Mouse (Mus musculus): Measurements from ENCODE around the gene Wdr62. TPM values are rescaled to one million over a fixed set of nuclear protein-coding genes. Genes with fewer than 3 reads are reported as not detected.
"Not testable (repeated sequence)": the region's sequence is repeated elsewhere in the genome, so short reads cannot be mapped to it uniquely, and the experiment has no call there.

The Wdr62 gene
- polyA plus RNA-seq, 1 experiment from 2014 or later = 11.8 TPM

GRCm38 (mm10) chr7:30206364-30206763 lies 73.9 kb downstream of the Wdr62 start:
- H3K36me3 ChIP-seq (ENCODE audit: control insufficient read depth, insufficient read depth, low read length); H3K4me3 ChIP-seq (ENCODE audit: low read length); H3K4me2 ChIP-seq (ENCODE audit: low read depth, low read length); H3K27ac ChIP-seq (ENCODE audit: low read length); H3K4me1 ChIP-seq (replicated peaks; ENCODE audit: control insufficient read depth, insufficient read depth, low read length); ATAC-seq (ENCODE audit: low read depth); H3K9me3 ChIP-seq (ENCODE audit: control insufficient read depth, low read length); H3K9ac ChIP-seq (ENCODE audit: low read length); H3K27me3 ChIP-seq (ENCODE audit: control insufficient read depth, insufficient read depth, low read depth, low read length): not testable (repeated sequence)
- 53% methylated on average over 5 of the region's 5 CpGs for WGBS

GRCm38 (mm10) chr7:30205383-30205782 lies 74.8 kb downstream of the Wdr62 start:
- H3K36me3 ChIP-seq (ENCODE audit: control insufficient read depth, insufficient read depth, low read length) = no peaks in the 10 kb centered on the region
- 6% methylated on average over 2 of the region's 2 CpGs for WGBS
- H3K9ac ChIP-seq (ENCODE audit: low read length) = no peak overlapping the region
- H3K27me3 ChIP-seq (ENCODE audit: control insufficient read depth, insufficient read depth, low read depth, low read length) = no peaks in the 10 kb centered on the region
- H3K4me1 ChIP-seq (replicated peaks; ENCODE audit: control insufficient read depth, insufficient read depth, low read length) = no peaks in the 10 kb centered on the region
- no peak for ATAC-seq (ENCODE audit: low read depth)
- H3K9me3 ChIP-seq (ENCODE audit: control insufficient read depth, low read length) = no peaks in the 10 kb centered on the region
- H3K4me2 ChIP-seq (ENCODE audit: low read depth, low read length) = no peak overlapping the region
- H3K27ac ChIP-seq (ENCODE audit: low read length) = no peak overlapping the region
- H3K4me3 ChIP-seq (ENCODE audit: low read length) = no peak overlapping the region

GRCm38 (mm10) chr7:30204380-30204779 lies 75.8 kb downstream of the Wdr62 start:
- no peak for ATAC-seq (ENCODE audit: low read depth)

GRCm38 (mm10) chr7:30202895-30203690 lies 77.1 kb downstream of the Wdr62 start:
- 45% methylated on average over 11 of the region's 11 CpGs for WGBS
- H3K36me3 ChIP-seq (ENCODE audit: control insufficient read depth, insufficient read depth, low read length) = no peaks in the 10 kb centered on the region

More at GRCm38 (mm10) chr7:30204380-30204779, 75.8 kb downstream of the Wdr62 start:
- Histone ChIP-seq H3K9me3 (ENCODE audit: control insufficient read depth, low read length) (no peaks in the 10 kb centered on the region), H3K36me3 (ENCODE audit: control insufficient read depth, insufficient read depth, low read length) (no peaks in the 10 kb centered on the region), H3K4me2 (ENCODE audit: low read depth, low read length) (0 out of 2 replicates have a peak overlapping the region, but pooled peaks have one; percentile 12), H3K4me3 (ENCODE audit: low read length) (no peak overlapping the region), H3K27me3 (ENCODE audit: control insufficient read depth, insufficient read depth, low read depth, low read length) (no peaks in the 10 kb centered on the region), H3K27ac (ENCODE audit: low read length) (no peak overlapping the region), H3K9ac (ENCODE audit: low read length) (no peak overlapping the region), H3K4me1 (replicated peaks; ENCODE audit: control insufficient read depth, insufficient read depth, low read length) (no peaks in the 10 kb centered on the region)
- 24% methylated on average over 8 of the region's 8 CpGs for WGBS

GRCm38 (mm10) chr7:30200661-30201060 lies 79.6 kb downstream of the Wdr62 start:
- H3K9me3 ChIP-seq (ENCODE audit: control insufficient read depth, low read length); H3K36me3 ChIP-seq (ENCODE audit: control insufficient read depth, insufficient read depth, low read length); H3K4me2 ChIP-seq (ENCODE audit: low read depth, low read length); H3K27me3 ChIP-seq (ENCODE audit: control insufficient read depth, insufficient read depth, low read depth, low read length); H3K4me1 ChIP-seq (replicated peaks; ENCODE audit: control insufficient read depth, insufficient read depth, low read length); H3K9ac ChIP-seq (ENCODE audit: low read length); H3K4me3 ChIP-seq (ENCODE audit: low read length); H3K27ac ChIP-seq (ENCODE audit: low read length); ATAC-seq (ENCODE audit: low read depth): not testable (repeated sequence)
- 79% methylated on average over 5 of the region's 5 CpGs for WGBS

More at GRCm38 (mm10) chr7:30202895-30203690, 77.1 kb downstream of the Wdr62 start:
- Histone ChIP-seq H3K4me1 (replicated peaks; ENCODE audit: control insufficient read depth, insufficient read depth, low read length) (peaks cover 4% of the 10 kb centered on the region; the same call in 1 of the 2 replicates), H3K27ac (ENCODE audit: low read length) (no peak overlapping the region), H3K4me3 (ENCODE audit: low read length) (no peak overlapping the region), H3K27me3 (ENCODE audit: control insufficient read depth, insufficient read depth, low read depth, low read length) (no peaks in the 10 kb centered on the region), H3K4me2 (ENCODE audit: low read depth, low read length) (no peak overlapping the region), H3K9me3 (ENCODE audit: control insufficient read depth, low read length) (no peaks in the 10 kb centered on the region), H3K9ac (ENCODE audit: low read length) (no peak overlapping the region)
- no peak for ATAC-seq (ENCODE audit: low read depth)

DNA sequence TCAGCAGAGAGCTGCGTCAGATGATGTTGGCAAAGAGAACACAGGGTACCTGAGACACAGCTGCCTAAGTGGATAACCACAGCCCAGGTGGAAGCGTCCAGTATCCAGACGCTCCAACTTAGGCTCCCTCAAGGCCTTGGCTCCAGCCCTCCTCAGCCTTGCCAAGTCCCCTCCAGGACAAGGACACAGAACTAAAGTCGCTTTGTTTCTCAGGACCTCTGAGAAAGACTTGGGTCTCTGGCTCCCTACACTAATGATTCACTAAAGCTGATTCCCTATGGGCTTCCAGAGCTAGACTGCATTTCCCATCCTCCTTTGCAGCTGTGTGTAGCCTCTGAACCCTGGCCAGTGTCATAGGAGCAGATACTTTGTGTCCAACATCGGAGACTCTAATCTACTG lies 80.0 kb downstream of the Wdr62 start:
- Histone ChIP-seq H3K9ac (ENCODE audit: low read length) (no peak overlapping the region), H3K4me1 (replicated peaks; ENCODE audit: control insufficient read depth, insufficient read depth, low read length) (peaks cover 9% of the 10 kb centered on the region; the same call in 1 of the 2 replicates), H3K4me3 (ENCODE audit: low read length) (no peak overlapping the region), H3K27ac (ENCODE audit: low read length) (no peak overlapping the region), H3K27me3 (ENCODE audit: control insufficient read depth, insufficient read depth, low read depth, low read length) (no peaks in the 10 kb centered on the region), H3K36me3 (ENCODE audit: control insufficient read depth, insufficient read depth, low read length) (no peaks in the 10 kb centered on the region), H3K4me2 (ENCODE audit: low read depth, low read length) (no peak overlapping the region), H3K9me3 (ENCODE audit: control insufficient read depth, low read length) (no peaks in the 10 kb centered on the region)
- ATAC-seq (ENCODE audit: low read depth) = no peak
- 78% methylated on average over 5 of the region's 5 CpGs for WGBS

DNA sequence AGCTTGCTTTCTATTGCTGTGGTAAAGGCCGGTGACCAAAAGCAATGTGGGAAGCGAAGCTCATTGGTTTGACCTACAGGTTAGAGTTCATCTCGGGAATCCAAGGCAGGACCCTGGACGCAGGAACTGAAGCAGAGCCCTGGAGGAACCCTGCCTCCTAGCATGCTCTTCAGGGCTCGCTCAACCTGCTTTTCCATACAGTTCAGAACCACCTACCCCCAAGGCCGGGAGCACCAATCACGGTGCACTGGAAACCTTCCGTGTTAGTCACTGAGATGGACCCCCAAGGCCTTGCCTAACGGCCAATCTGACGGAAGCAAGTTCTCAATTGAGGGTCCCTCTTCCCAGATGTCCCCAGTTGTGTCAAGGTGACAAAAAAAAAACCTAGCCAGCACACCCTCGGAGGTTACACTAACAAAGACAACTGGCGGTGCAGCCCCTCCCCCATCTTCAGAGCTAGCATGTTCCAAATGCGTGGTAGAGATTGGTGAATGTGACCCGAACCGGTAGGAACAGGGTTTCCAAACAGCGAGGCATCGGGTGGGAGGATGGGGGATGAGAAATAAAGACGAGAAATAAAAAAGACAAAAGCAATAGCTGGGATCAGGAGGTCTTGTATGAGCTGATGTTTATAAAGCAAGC lies 80.6 kb downstream of the Wdr62 start:
- Histone ChIP-seq H3K27me3 (ENCODE audit: control insufficient read depth, insufficient read depth, low read depth, low read length) (no peaks in the 10 kb centered on the region), H3K36me3 (ENCODE audit: control insufficient read depth, insufficient read depth, low read length) (no peaks in the 10 kb centered on the region), H3K9me3 (ENCODE audit: control insufficient read depth, low read length) (no peaks in the 10 kb centered on the region), H3K4me3 (ENCODE audit: low read length) (no peak overlapping the region), H3K9ac (ENCODE audit: low read length) (no peak overlapping the region), H3K4me2 (ENCODE audit: low read depth, low read length) (no peak overlapping the region), H3K4me1 (replicated peaks; ENCODE audit: control insufficient read depth, insufficient read depth, low read length) (peaks cover 11% of the 10 kb centered on the region; the same call in 1 of the 2 replicates), H3K27ac (ENCODE audit: low read length) (no peak overlapping the region)
- WGBS = 67% methylated on average over 18 of the region's 18 CpGs
- no peak for ATAC-seq (ENCODE audit: low read depth)

GRCm38 (mm10) chr7:30198481-30198971 lies 81.7 kb downstream of the Wdr62 start, which contains the start of gene Capns1:
TSS of gene Capns1 (minus strand) at chr7:30198811.
- H3K27ac ChIP-seq (ENCODE audit: low read length) = no peak within 1 kb of the TSS; the same call in 1 of the 2 replicates
- no peak within 1 kb of the TSS for H3K4me3 ChIP-seq (ENCODE audit: low read length)
- H3K36me3 ChIP-seq (ENCODE audit: control insufficient read depth, insufficient read depth, low read length) = no peaks in the 10 kb centered on the region
- no peaks in the 10 kb centered on the region for H3K27me3 ChIP-seq (ENCODE audit: control insufficient read depth, insufficient read depth, low read depth, low read length)
- no peak within 1 kb of the TSS for H3K9ac ChIP-seq (ENCODE audit: low read length)
- peaks cover 12% of the 10 kb centered on the region for H3K4me1 ChIP-seq (replicated peaks; ENCODE audit: control insufficient read depth, insufficient read depth, low read length)
- H3K9me3 ChIP-seq (ENCODE audit: control insufficient read depth, low read length) = no peaks in the 10 kb centered on the region
- peak within 1 kb of the TSS; percentile 15 for H3K4me2 ChIP-seq (ENCODE audit: low read depth, low read length)
- peak; percentile 18; the same call in 1 of the 2 replicates for ATAC-seq (ENCODE audit: low read depth)
- WGBS = 6% methylated on average over 8 of the region's 8 CpGs

GRCm38 (mm10) chr7:30197592-30198129 lies 82.6 kb downstream of the Wdr62 start:
- 45% methylated on average over 5 of the region's 5 CpGs for WGBS
- no peak overlapping the region for H3K4me2 ChIP-seq (ENCODE audit: low read depth, low read length)
- no peaks in the 10 kb centered on the region for H3K27me3 ChIP-seq (ENCODE audit: control insufficient read depth, insufficient read depth, low read depth, low read length)
- no peak for ATAC-seq (ENCODE audit: low read depth)
- no peaks in the 10 kb centered on the region for H3K36me3 ChIP-seq (ENCODE audit: control insufficient read depth, insufficient read depth, low read length)
- H3K27ac ChIP-seq (ENCODE audit: low read length) = no peak overlapping the region
- no peaks in the 10 kb centered on the region for H3K9me3 ChIP-seq (ENCODE audit: control insufficient read depth, low read length)
- H3K4me1 ChIP-seq (replicated peaks; ENCODE audit: control insufficient read depth, insufficient read depth, low read length) = peaks cover 20% of the 10 kb centered on the region
- no peak overlapping the region for H3K9ac ChIP-seq (ENCODE audit: low read length)
- H3K4me3 ChIP-seq (ENCODE audit: low read length) = no peak overlapping the region
